Mouse (Mus musculus) ES-E14 (cell line): ENCODE measurements around the gene Snrnp70.

Experiments used
- ZC3H11A ChIP-seq: IDR thresholded peaks from 2 replicates; pipeline ENCODE4 v1.6.1; 2012; ENCODE audit warnings: low read depth, mild to moderate bottlenecking, inconsistent platforms, low read length, borderline replicate concordance
- ZNF384 ChIP-seq: IDR thresholded peaks from 2 replicates; pipeline ENCODE4 v1.6.1; 2012; ENCODE audit warnings: low read depth, low read length, inconsistent platforms

DNA sequence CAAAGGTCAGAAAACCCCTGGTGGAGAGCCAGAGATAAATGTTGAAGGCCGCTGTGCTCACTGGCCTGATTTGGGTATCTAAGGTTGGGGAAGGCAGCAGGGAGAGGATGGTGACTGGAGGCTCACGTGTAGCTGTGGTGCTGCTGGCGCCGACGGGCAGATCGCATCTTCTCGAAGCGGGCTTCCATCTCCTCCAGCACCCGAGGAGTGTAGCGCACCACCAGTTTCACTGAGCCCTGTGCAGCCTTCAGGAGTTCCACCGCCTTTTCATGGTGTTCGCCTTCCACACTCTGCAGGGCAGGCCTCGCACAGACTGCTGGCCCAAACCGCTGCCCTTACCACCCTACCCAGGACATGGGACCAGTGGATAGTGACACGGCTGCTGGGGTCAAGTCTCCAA lies 27.4 kb downstream of the Snrnp70 start:
- TF ChIP-seq ZC3H11A (no peak), ZNF384 (no peak)
